Mouse (Mus musculus) heart, postnatal 0 days (tissue): ENCODE measurements around the gene Gm48551.

Experiments used
- CTCF ChIP-seq: IDR thresholded peaks from 2 replicates; pipeline ENCODE4 v1.5.1; 2016; ENCODE audit warnings: antibody characterized with exemption, control low read depth, low read depth
- EP300 ChIP-seq: IDR thresholded peaks from 2 replicates; pipeline ENCODE4 v1.6.1; 2016; ENCODE audit warnings: antibody characterized with exemption, low read depth

DNA sequence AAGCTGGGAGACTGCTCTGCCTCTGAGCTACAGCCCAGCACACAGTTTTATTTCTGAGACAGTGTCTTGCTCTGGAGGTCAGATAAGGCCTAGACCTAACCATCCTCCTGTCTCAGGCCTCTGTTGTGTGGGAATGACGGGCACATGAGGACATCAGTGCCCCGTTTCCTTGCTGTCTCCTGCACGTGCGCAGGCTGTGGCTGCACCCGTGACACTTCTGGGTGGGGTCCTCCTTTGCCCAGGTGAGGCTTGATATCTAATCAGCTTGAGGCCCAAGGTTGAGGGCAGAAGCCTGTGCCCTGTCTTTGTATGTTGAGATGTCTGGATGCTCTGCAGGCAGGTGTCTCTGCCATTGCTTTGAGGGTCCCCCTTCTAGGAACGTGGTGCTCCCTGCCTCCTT lies 8.0 kb downstream of the Gm48551 start:
- TF ChIP-seq EP300 (no peak), CTCF (no peak)
